Mouse (Mus musculus): ENCODE results near the gene Adsl.

Adsl gene

GRCm38 (mm10) chr15:81012359-81012758 is 64.1 kb downstream of the Adsl start:
- ChIA-PET POLR2A (interaction anchor here in 1 of 4 experiments (0.8 to 1.0 kb wide), 2 partner anchors 24 to 54 kb away, joined by 3 read pairs; no protein-coding TSS in a partner anchor), CTCF (interaction anchor here in 2 of 4 experiments (1.1 to 2.2 kb wide), 2 partner anchors 15 to 17 kb away, joined by 3 to 4 read pairs; no protein-coding TSS in a partner anchor)

DNA sequence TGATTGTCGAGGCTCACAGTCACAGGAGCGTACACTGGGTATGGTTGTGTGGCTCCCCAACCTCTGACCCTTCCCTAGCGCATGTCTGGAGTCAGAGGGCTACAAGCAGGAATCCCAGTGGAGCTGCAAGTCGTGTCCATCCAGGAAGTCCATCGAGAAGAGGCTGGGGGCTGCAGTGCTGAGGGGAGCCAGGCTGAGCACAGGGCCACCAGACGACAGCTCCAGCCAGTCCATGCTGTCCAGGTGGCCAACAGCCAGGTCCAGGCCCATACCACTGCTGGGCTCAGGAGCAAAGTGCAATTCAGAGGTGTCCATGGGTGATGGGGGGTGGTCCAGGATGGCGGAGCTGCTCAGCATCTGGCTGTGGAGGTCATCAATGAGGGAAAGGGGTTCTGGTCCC is 64.9 kb downstream of the Adsl start:
- ChIA-PET POLR2A (interaction anchor here in 1 of 4 experiments (1.4 kb wide), 1 partner anchor 32 kb away, joined by 3 read pairs; no protein-coding TSS in a partner anchor), CTCF (interaction anchor here in 1 of 4 experiments (0.7 kb wide), 1 partner anchor 51 kb away, joined by 3 read pairs; no protein-coding TSS in a partner anchor)

DNA sequence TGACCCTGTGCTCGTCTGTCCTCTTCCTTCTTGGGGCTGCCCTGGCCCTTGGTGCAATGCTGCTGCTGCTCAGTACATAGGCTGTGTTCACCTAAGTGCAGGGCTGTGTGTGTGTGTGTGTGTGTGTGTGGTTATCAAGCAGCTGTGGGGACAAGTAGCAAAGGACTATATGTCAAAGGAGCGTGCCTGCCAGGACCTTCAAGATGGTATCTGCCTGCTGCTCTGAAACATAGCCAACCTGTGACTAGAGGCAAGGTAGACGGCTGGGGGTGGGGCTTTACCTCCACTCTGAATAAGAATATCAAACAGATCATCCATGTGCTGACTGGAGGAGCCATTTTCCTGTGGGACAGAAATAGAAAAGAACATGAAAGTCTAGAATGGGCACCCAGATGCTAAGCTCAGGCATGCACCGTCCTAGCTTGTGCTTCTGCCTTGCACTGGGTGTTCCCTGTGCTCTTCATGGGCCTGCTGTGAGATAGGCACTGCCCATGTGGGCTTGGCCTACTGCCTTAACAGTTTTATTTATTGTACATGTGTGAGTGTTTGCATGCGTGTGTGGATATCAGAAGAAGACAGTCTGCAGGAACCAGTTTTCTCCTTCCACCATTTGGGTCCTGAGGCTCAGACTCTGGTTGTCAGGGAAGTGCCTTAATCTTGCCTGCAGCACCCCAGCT is 66.9 kb downstream of the Adsl start:
- CTCF ChIA-PET = interaction anchor here in 2 of 4 experiments (1.5 to 3.0 kb wide), 3 partner anchors 12 to 311 kb away, joined by 3 to 19 read pairs (median 5); no protein-coding TSS in a partner anchor
- POLR2A ChIA-PET = interaction anchor here in 3 of 4 experiments (0.6 to 2.8 kb wide), 5 partner anchors 9 to 384 kb away, joined by 3 to 13 read pairs (median 3); no protein-coding TSS in a partner anchor

GRCm38 (mm10) chr15:81016488-81016887 is 68.2 kb downstream of the Adsl start:
- POLR2A ChIA-PET = interaction anchor here in 2 of 4 experiments (0.9 to 2.8 kb wide), 5 partner anchors 8 to 306 kb away, joined by 3 to 13 read pairs (median 4); partner anchors contain the start of gene Tnrc6b (in 1 of the 2)
- CTCF ChIA-PET = interaction anchor here (0.6 to 3.0 kb wide), 11 partner anchors 8 to 312 kb away, joined by 3 to 19 read pairs (median 3); no protein-coding TSS in a partner anchor

DNA sequence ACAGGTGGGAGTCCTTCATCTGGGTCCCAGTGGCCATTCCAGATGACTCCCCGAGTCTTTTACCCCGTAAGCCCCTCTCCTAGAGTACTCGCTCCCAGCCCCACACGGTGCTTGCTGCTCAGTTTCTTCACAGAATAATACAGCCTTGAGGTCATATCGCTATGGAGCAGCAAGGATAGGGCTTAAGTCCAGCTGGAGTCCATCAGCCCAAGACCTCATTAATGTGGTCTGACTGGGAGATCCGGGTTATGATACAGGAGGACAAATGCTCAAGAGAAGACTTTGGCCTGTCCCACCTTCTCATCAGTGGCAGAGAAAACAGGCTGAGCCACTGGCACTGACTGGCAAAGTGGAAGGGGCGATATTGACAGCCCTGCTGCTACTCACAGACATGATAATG is 69.0 kb downstream of the Adsl start:
- ChIA-PET POLR2A (interaction anchor here in 3 of 4 experiments (0.6 to 2.0 kb wide), 8 partner anchors 8 to 1349 kb away, joined by 3 to 5 read pairs (median 4); partner anchors contain the start of gene Tnrc6b (in 1 of the 3)), CTCF (interaction anchor here (0.6 to 3.0 kb wide), 9 partner anchors 8 to 312 kb away, joined by 3 to 19 read pairs (median 4); no protein-coding TSS in a partner anchor)
